Mouse (Mus musculus) MEL (cell line): ENCODE measurements around the gene Net1. TPM values are rescaled to one million over a fixed set of nuclear protein-coding genes. Genes with fewer than 3 reads are reported as not detected.

ENCODE experiments used
- DNase-seq: peaks from one replicate; pipeline ENCODE4 v3.0.0; 2011; ENCODE audit warnings: low read depth, low spot score
- H3K27ac ChIP-seq: 2 replicates; pipeline ENCODE4 v1.5.1; 2012; ENCODE audit warnings: low read depth, mild to moderate bottlenecking, control low read depth, low read length, moderate library complexity; ENCODE audit not compliant: control insufficient read depth
- H3K27me3 ChIP-seq, 2 experiments: fragments of 150-350 bp in 1 of 2; sonication (generic) in 1 of 2; 2 replicates each; pipeline ENCODE4 v1.6.1; 2012; ENCODE audit warnings: low read length in 2 of 2, mild to moderate bottlenecking in 2 of 2, improper control_type of control experiment in 1 of 2, moderate library complexity in 1 of 2; ENCODE audit not compliant: insufficient read depth in 2 of 2, control insufficient read depth in 1 of 2
- H3K36me3 ChIP-seq, 2 experiments: 2 replicates each; pipeline ENCODE4 v1.6.1; 2012 to 2014; ENCODE audit warnings: low read length in 2 of 2, improper control_type of control experiment in 1 of 2, inconsistent platforms in 1 of 2, mild to moderate bottlenecking in 1 of 2; ENCODE audit not compliant: insufficient read depth in 2 of 2, control insufficient read depth in 1 of 2
- H3K4me1 ChIP-seq, 2 experiments: fragments of 150-350 bp in 1 of 2; sonication (generic) in 1 of 2; 2 replicates each; pipeline ENCODE4 v1.6.1; 2012; ENCODE audit warnings: low read length in 2 of 2, improper control_type of control experiment in 1 of 2, mild to moderate bottlenecking in 1 of 2; ENCODE audit not compliant: insufficient read depth in 2 of 2, control insufficient read depth in 1 of 2
- H3K4me3 ChIP-seq, 2 experiments: fragments of 150-350 bp in 1 of 2; sonication (generic) in 1 of 2; 2 replicates each; pipeline ENCODE4 v1.5.1; 2012; ENCODE audit warnings: low read depth in 2 of 2, low read length in 2 of 2, mild to moderate bottlenecking in 2 of 2, moderate library complexity in 2 of 2, control low read depth in 1 of 2, improper control_type of control experiment in 1 of 2; ENCODE audit not compliant: control insufficient read depth in 1 of 2, insufficient read depth in 1 of 2
- H3K79me2 ChIP-seq: 2 replicates; pipeline ENCODE4 v1.6.1; 2012; ENCODE audit warnings: mild to moderate bottlenecking, low read length, moderate library complexity; ENCODE audit not compliant: control insufficient read depth, poor library complexity, insufficient read depth
- H3K9ac ChIP-seq: 2 replicates; pipeline ENCODE4 v1.6.1; 2012; ENCODE audit warnings: low read depth, mild to moderate bottlenecking, control low read depth, low read length, moderate library complexity; ENCODE audit not compliant: control insufficient read depth, poor library complexity, severe bottlenecking
- H3K9me3 ChIP-seq: fragments of 150-350 bp; sonication (generic); replicated peaks from 2 replicates; pipeline ENCODE4 v1.6.1; 2012; ENCODE audit warnings: mild to moderate bottlenecking, low read length, improper control_type of control experiment, moderate library complexity; ENCODE audit not compliant: insufficient read depth
- BHLHE40 ChIP-seq: IDR thresholded peaks from 2 replicates; pipeline ENCODE4 v1.6.1; 2012; ENCODE audit warnings: low read depth, mild to moderate bottlenecking, inconsistent platforms, low read length, improper control_type of control experiment, borderline replicate concordance
- CHD1 ChIP-seq: IDR thresholded peaks from 2 replicates; pipeline ENCODE4 v1.6.1; 2012; ENCODE audit warnings: low read depth, mild to moderate bottlenecking, inconsistent platforms, low read length, improper control_type of control experiment
- E2F4 ChIP-seq: IDR thresholded peaks from 2 replicates; pipeline ENCODE4 v1.6.1; 2011; ENCODE audit warnings: low read depth, low read length, improper control_type of control experiment, borderline replicate concordance
- EP300 ChIP-seq, 2 experiments: IDR thresholded peaks; 2 replicates each; pipeline ENCODE4 v1.6.1; 2011; ENCODE audit warnings: improper control_type of control experiment in 2 of 2, low read length in 2 of 2, low read depth in 1 of 2, mild to moderate bottlenecking in 1 of 2
- ETS1 ChIP-seq: IDR thresholded peaks from 2 replicates; pipeline ENCODE4 v1.6.1; 2012; ENCODE audit warnings: low read depth, mild to moderate bottlenecking, inconsistent platforms, low read length, improper control_type of control experiment, moderate library complexity
- GABPA ChIP-seq: IDR thresholded peaks from 2 replicates; pipeline ENCODE4 v1.6.1; 2012; ENCODE audit warnings: low read depth, mild to moderate bottlenecking, inconsistent platforms, low read length, improper control_type of control experiment, moderate library complexity
- GATA1 ChIP-seq: IDR thresholded peaks from 2 replicates; pipeline ENCODE4 v1.6.1; 2011; ENCODE audit warnings: low read depth, low read length, improper control_type of control experiment
- HCFC1 ChIP-seq: IDR thresholded peaks from 2 replicates; pipeline ENCODE4 v1.6.1; 2012; ENCODE audit warnings: low read depth, mild to moderate bottlenecking, inconsistent platforms, low read length, improper control_type of control experiment, moderate library complexity
- JUND ChIP-seq: IDR thresholded peaks from 2 replicates; pipeline ENCODE4 v1.6.1; 2011; ENCODE audit warnings: low read depth, mild to moderate bottlenecking, improper control_type of control experiment, low read length
- MAFK ChIP-seq: IDR thresholded peaks from 2 replicates; pipeline ENCODE4 v1.6.1; 2011; ENCODE audit warnings: low read depth, mild to moderate bottlenecking, low read length, improper control_type of control experiment, borderline replicate concordance
- MEF2A ChIP-seq: IDR thresholded peaks from 2 replicates; pipeline ENCODE4 v1.6.1; 2014; ENCODE audit warnings: low read depth, mild to moderate bottlenecking, inconsistent platforms, low read length, improper control_type of control experiment; ENCODE audit not compliant: poor library complexity, insufficient replicate concordance, severe bottlenecking; ENCODE audit errors: extremely low read depth
- MXI1 ChIP-seq: IDR thresholded peaks from 2 replicates; pipeline ENCODE4 v1.6.1; 2011; ENCODE audit warnings: mild to moderate bottlenecking, low read depth, low read length, improper control_type of control experiment
- MYC ChIP-seq: IDR thresholded peaks from 2 replicates; pipeline ENCODE4 v1.6.1; 2011; ENCODE audit warnings: low read depth, mild to moderate bottlenecking, low read length, improper control_type of control experiment, moderate library complexity
- POLR2AphosphoS5 ChIP-seq: IDR thresholded peaks from 2 replicates; pipeline ENCODE4 v1.6.1; 2012; ENCODE audit warnings: low read depth, borderline replicate concordance, mild to moderate bottlenecking, inconsistent platforms, low read length, moderate library complexity, mixed read lengths
- RAD21 ChIP-seq: IDR thresholded peaks from 2 replicates; pipeline ENCODE4 v1.6.1; 2011; ENCODE audit warnings: mild to moderate bottlenecking, low read depth, low read length, improper control_type of control experiment
- SMC3 ChIP-seq: IDR thresholded peaks from 2 replicates; pipeline ENCODE4 v1.6.1; 2011; ENCODE audit warnings: low read depth, low read length, improper control_type of control experiment
- TAL1 ChIP-seq: IDR thresholded peaks from 2 replicates; pipeline ENCODE4 v1.6.1; 2012; ENCODE audit warnings: mild to moderate bottlenecking, inconsistent platforms, low read length, moderate library complexity, mixed read lengths
- UBTF ChIP-seq: IDR thresholded peaks from 2 replicates; pipeline ENCODE4 v1.6.1; 2012; ENCODE audit warnings: low read depth, mild to moderate bottlenecking, inconsistent platforms, low read length, improper control_type of control experiment, moderate library complexity, borderline replicate concordance; ENCODE audit not compliant: insufficient read depth
- USF2 ChIP-seq, 2 experiments: IDR thresholded peaks; 2 replicates each; pipeline ENCODE4 v1.6.1; 2011 to 2012; ENCODE audit warnings: improper control_type of control experiment in 2 of 2, low read length in 2 of 2, borderline replicate concordance in 1 of 2, inconsistent platforms in 1 of 2, low read depth in 1 of 2, mild to moderate bottlenecking in 1 of 2; ENCODE audit not compliant: insufficient read depth in 1 of 2
- ZKSCAN1 ChIP-seq: IDR thresholded peaks from 2 replicates; pipeline ENCODE4 v1.6.1; 2012; ENCODE audit warnings: low read depth, mild to moderate bottlenecking, inconsistent platforms, low read length, improper control_type of control experiment, moderate library complexity
- polyA plus RNA-seq, 2 experiments: library from polyadenylated mRNA; stranded (reverse) in 1 of 2; unstranded in 1 of 2; fragments of >175 nt in 1 of 2; fragments of >200 nt in 1 of 2; gene quantifications; 2 replicates each; pipeline versions ENCODE4 v1.2.1 to v1.2.4; 2012; ENCODE audit warnings: low replicate concordance in 2 of 2, low read depth in 1 of 2; ENCODE audit not compliant: insufficient read length in 2 of 2, insufficient read depth in 1 of 2, missing spikeins in 1 of 2
- total RNA-seq: library from RNA; depleted of rRNA; stranded (reverse); fragments of 300-350 nt; gene quantifications from 2 replicates; pipeline ENCODE4 v1.2.3, GENCODE M21; 2012

The Net1 gene
- total and polyA plus RNA-seq, 3 experiments: 29.8 to 125 (median 63.2) TPM

- Histone ChIP-seq H3K27ac (no peak overlapping the region), H3K27me3 (no peaks in the 10 kb centered on the region), H3K36me3 (peaks cover 0 to 25% of the 10 kb centered on the region in 2 experiments; a peak in 2 of 4 replicates), H3K9me3 (no peaks in the 10 kb centered on the region), H3K9ac (no peak overlapping the region), H3K4me3 (no peak overlapping the region), H3K79me2 (no peaks in the 10 kb centered on the region), H3K4me1 (peaks cover 9 to 23% of the 10 kb centered on the region in 2 experiments)
- no peak for TF ChIP-seq MAFK
- TF ChIP-seq JUND: no peak
- TF ChIP-seq HCFC1: no peak
- TF ChIP-seq SMC3: no peak
- TF ChIP-seq RAD21: no peak
- no peak for TF ChIP-seq EP300 (IDR thresholded peaks at IDR 0.05; ENCODE audit: low read depth in 1 of 2, low read length in 2 of 2)
- TF ChIP-seq E2F4: no peak
- no peak for TF ChIP-seq ETS1
- no peak for TF ChIP-seq USF2 (IDR thresholded peaks at IDR 0.05; ENCODE audit: borderline replicate concordance in 1 of 2, insufficient read depth in 1 of 2, low read depth in 1 of 2, low read length in 2 of 2)
- TF ChIP-seq TAL1: no peak
- no peak for DNase-seq
Observed at GRCm38 (mm10) chr13:3872832-3873231, 45.2 kb downstream of the Net1 start.

GRCm38 (mm10) chr13:3869901-3870300 lies 48.1 kb downstream of the Net1 start:
- Histone ChIP-seq H3K9me3 (no peaks in the 10 kb centered on the region), H3K4me1 (peaks cover 11 to 35% of the 10 kb centered on the region in 2 experiments), H3K79me2 (no peaks in the 10 kb centered on the region; the same call in 1 of the 2 replicates), H3K27me3 (no peaks in the 10 kb centered on the region), H3K27ac (no peak overlapping the region), H3K4me3 (no peak overlapping the region), H3K9ac (no peak overlapping the region), H3K36me3 (peaks cover 0 to 32% of the 10 kb centered on the region in 2 experiments; a peak in 2 of 4 replicates)
- no peak for DNase-seq
- TF ChIP-seq MXI1 (no peak), CHD1 (no peak), ZKSCAN1 (no peak), HCFC1 (no peak), GATA1 (no peak), GABPA (no peak), MYC (no peak), POLR2AphosphoS5 (no peak), UBTF (no peak), MAFK (no peak), SMC3 (no peak), BHLHE40 (no peak), MEF2A (no peak), E2F4 (no peak)
